Mouse (Mus musculus) ES-Bruce4 (cell line): ENCODE measurements around the gene Cradd.

Experiments
- CTCF ChIP-seq: IDR thresholded peaks from one replicate; pipeline ENCODE4 v1.8.1; 2011; ENCODE audit warnings: low read depth, low read length
- EP300 ChIP-seq: IDR thresholded peaks from 2 replicates; pipeline ENCODE4 v1.6.1; 2011; ENCODE audit warnings: low read depth, low read length; ENCODE audit not compliant: insufficient read depth
- POLR2A ChIP-seq: IDR thresholded peaks from one replicate; pipeline ENCODE4 v1.8.1; 2011; ENCODE audit warnings: low read length; ENCODE audit not compliant: insufficient read depth

DNA sequence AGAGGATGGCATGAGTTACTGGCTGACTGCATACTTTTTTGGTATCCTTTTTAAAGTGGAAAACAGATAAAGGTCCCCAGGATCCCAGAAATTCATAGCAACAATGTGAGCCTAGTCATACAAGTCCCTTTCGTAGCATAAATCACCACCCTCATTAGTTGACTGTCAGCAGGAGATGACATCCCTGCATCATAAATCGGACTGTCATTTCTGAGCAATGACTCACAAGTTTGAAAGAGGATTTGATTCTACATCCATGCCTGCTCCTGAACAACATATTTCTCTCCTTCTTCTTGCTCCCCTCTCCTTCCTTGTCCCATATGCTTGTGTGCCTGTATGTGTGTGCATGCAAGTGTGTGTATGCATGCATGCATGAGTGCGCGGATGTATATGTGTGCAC lies 129.2 kb downstream of the Cradd start:
- TF ChIP-seq CTCF = no peak
- no peak for TF ChIP-seq EP300
- TF ChIP-seq POLR2A = no peak
